Mouse (Mus musculus): ENCODE measurements around the gene Dctn5.

- TF ChIP-seq EP300 (IDR thresholded peaks at IDR 0.05; ENCODE audit: low read depth) (no peak), CTCF (IDR thresholded peaks at IDR 0.05; ENCODE audit: low read depth) (no peak)
These were observed 63.9 kb downstream of the Dctn5 start for GRCm38 (mm10) chr7:122196771-122197170.
